Mouse (Mus musculus): Measurements from ENCODE around the gene Atrip.

Gene Atrip

GRCm38 (mm10) chr9:109021428-109021827, 52.5 kb downstream of the Atrip start:
- in situ Hi-C loops (cut with MboI; ENCODE audit: low pct_unique_long_range_greater_than_20kb in 1 of 2, low sequenced_read_pairs in 2 of 2, unreplicated experiment in 1 of 2) = no loop called here

DNA sequence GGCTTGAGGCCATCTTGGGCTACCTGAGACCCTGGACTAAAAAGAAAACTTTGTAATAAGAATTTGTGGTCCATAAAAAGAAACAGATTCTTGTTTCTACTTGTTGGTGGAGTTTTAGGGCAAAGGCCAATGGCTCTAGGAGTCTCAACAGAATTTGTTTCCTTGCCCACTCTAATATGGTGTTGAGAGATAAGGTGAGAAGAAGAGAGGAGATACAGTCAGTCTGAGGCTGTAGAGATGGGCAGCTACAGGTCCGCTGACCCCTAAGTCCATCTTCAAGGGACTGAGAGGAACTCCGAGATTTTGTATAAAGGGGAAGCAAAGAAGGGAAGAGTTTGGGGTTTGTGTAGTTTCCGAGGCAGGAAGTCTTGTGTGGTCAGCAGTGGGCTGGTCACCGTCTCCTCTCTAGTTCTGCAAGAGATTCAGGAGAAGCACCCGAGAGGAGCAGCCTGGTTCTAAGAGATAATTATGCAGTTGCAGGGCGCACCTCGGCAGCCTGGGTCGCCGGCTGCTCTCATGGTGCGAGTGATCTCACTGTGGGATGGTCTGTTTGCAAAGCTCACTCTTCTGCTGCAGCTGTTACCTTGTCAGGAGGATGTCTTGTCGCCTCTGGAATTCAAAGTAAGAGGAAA, 56.8 kb downstream of the Atrip start:
- in situ Hi-C loops (cut with MboI; ENCODE audit: low pct_unique_long_range_greater_than_20kb in 1 of 2, low sequenced_read_pairs in 2 of 2, unreplicated experiment in 1 of 2) = no loop called here

DNA sequence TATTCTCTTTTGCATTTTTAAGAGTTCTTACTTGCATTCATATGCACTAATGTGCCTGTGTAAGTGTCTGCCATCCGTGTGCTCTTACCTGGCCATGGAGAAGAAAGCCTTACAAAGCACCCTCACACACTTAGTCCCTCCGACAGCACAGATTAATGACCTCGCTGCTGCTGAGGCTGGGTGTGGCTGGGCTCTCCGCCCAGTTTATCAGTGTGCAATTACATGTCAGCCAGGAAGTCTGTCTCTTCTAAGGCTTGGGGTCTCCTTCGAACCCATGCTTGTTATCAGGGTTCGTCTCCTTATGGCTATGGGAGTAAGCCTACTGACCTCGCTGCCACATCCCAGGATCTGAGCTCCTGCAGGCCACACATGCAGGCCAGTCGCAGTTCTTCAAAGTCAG, 58.5 kb downstream of the Atrip start:
- in situ Hi-C loops (cut with MboI; ENCODE audit: low pct_unique_long_range_greater_than_20kb in 1 of 2, low sequenced_read_pairs in 2 of 2, unreplicated experiment in 1 of 2) = no loop called here

GRCm38 (mm10) chr9:109010316-109010690, 63.6 kb downstream of the Atrip start:
- in situ Hi-C loops (cut with MboI; ENCODE audit: low pct_unique_long_range_greater_than_20kb in 1 of 2, low sequenced_read_pairs in 2 of 2, unreplicated experiment in 1 of 2) = loop anchor here in 1 of 2 experiments (5.0 kb wide), 1 partner anchor 37 kb away; no protein-coding TSS in a partner anchor

DNA sequence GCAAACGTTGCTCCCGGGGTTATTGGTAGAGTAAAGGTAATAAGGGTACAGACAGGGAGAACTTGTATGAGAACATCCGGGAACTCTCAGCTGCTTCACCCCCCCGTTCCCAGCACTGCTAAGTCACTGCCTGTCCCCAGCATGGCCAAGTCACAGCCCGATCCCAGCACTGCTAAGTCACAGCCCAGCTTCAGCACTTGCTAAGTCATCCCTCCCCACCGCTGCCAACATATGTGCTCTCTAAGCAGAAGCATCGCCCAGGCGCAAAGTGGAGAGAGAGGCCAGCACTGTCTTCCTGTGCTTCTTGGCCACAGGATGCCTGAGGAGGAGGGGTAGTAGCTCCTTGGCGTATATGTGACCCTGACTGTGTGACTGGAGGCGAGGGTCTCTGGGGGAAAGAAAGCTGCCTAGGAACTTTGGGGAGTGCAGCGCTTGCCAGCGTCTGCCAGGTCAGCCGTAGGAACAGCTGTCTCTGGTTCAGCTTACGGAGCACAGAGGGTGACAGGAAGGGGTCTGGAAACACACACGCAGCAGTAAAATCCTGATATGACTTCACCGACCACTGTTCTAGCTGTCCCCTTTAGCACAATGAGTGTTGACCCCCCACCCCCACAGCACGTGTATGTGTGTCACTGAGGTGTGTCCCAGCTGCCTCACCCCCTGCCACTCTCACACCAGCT, 64.1 kb downstream of the Atrip start:
- in situ Hi-C loops (cut with MboI; ENCODE audit: low pct_unique_long_range_greater_than_20kb in 1 of 2, low sequenced_read_pairs in 2 of 2, unreplicated experiment in 1 of 2) = loop anchor here (5.0 to 10.0 kb wide), 3 partner anchors 38 to 105 kb away; partner anchors contain the start of gene Trex1 (in 1 of the 2)

DNA sequence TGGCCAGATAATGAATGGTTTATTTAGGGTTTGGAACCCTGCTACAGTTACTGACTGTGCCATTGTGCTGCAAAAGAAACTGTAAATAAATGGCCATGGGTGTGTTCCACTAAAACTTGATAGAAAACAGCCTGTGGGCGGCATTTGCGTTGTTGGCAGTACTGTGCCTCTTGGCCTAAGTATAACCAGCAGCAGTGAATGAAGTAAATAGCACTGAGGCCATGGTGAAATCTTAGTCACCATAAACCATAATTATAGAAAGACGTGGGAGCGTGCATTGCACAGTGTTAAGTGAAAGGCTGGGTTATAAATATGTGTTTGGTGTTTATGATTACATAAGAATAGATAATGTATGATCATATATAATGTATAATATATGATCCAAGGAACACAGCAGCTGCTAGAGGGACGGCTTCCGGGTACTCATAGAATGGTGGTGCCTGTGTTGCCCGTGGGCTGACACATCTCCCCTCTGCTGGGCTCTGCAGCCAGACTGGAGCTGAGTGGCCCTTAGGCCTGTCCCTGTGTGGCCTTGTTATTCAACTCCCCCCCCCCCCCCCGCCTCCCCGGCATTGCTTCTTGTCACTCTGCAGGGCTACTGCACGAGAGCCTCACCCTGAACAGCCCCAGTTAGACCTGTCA, 64.8 kb downstream of the Atrip start:
- in situ Hi-C loops (cut with MboI; ENCODE audit: low pct_unique_long_range_greater_than_20kb in 1 of 2, low sequenced_read_pairs in 2 of 2, unreplicated experiment in 1 of 2) = loop anchor here (10.0 kb wide), 2 partner anchors 46 to 106 kb away; partner anchors contain the start of gene Trex1 (in 1 of the 2)

DNA sequence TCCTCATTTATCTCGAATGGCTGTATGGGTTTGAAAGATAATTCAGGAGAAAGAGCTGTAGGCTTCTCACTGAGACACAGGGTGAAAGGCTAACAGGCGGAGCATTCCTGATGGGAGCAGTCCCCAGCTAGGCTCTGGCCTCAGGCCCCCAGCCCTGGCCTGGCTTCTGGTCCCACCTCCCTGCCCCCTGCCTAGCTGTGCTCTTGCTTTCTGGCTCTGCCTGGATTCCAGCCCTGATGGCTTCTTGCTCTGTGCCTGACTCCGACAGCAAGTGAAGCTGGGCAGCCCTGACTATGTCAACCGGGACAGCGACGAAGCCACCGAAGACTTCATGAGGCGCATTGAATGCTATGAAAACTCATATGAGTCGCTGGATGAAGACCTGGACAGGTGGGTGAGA, 65.8 kb downstream of the Atrip start:
- in situ Hi-C loops (cut with MboI; ENCODE audit: low pct_unique_long_range_greater_than_20kb in 1 of 2, low sequenced_read_pairs in 2 of 2, unreplicated experiment in 1 of 2) = loop anchor here (10.0 kb wide), 2 partner anchors 47 to 107 kb away; partner anchors contain the start of gene Trex1 (in 1 of the 2)

Data from mouse embryonic stem cell (cell line).